Mouse (Mus musculus): ENCODE data around the gene Amh.

DNA sequence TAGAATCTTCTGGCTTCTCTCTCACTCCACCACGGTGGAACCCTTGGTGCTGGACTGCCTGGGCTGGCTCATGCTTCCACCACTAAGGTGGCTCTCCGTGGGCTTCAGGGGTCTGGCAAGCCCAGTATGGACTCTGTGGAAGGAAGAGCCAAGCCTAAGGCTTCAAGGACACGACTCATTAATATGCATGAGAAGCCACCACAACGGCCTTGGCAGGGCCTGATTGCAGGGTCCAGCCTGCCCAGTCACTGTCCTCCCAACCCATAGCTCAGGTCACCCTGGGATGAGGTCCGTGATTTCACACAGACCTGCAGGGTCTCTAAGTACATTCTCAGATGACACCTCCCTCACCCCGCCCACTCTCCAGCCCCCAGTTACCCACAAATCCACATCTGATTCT lies 34.8 kb downstream of the Amh start:
- TF ChIP-seq CTCF (IDR thresholded peaks at IDR 0.05; ENCODE audit: low read depth) (no peak), EP300 (IDR thresholded peaks at IDR 0.05; ENCODE audit: low read depth) (no peak)
